Mouse (Mus musculus) embryonic facial prominence, embryonic 14.5 days (tissue): ENCODE data around the gene Tuft1. TPM values are rescaled to one million over a fixed set of nuclear protein-coding genes. Genes with fewer than 3 reads are reported as not detected.

Experiments used
- ATAC-seq: fragments of 200-750 bp; cut with Nextera tagmentation; 2 replicates; pipeline ENCODE4 v1.8.0; 2017; ENCODE audit warnings: low read depth, moderate number of reproducible peaks, moderate TSS enrichment
- DNase-seq: peaks from one replicate; pipeline ENCODE4 v3.0.0-alpha.2; 2015; ENCODE audit warnings: low spot score
- H3K27ac ChIP-seq: fragments of 300-500 bp; sonication (generic); replicated peaks from 2 replicates; pipeline ENCODE4 v1.5.1; 2014; ENCODE audit warnings: low read depth, mild to moderate bottlenecking, low read length, moderate library complexity
- H3K27me3 ChIP-seq: fragments of 300-500 bp; sonication (generic); replicated peaks from 2 replicates; pipeline ENCODE4 v1.6.1; 2014; ENCODE audit warnings: low read length; ENCODE audit not compliant: control insufficient read depth, insufficient read depth
- H3K36me3 ChIP-seq: fragments of 300-500 bp; sonication (generic); 2 replicates; pipeline ENCODE4 v1.6.1; 2014; ENCODE audit warnings: low read length, mixed read lengths; ENCODE audit not compliant: control insufficient read depth, insufficient read depth
- H3K4me1 ChIP-seq: fragments of 300-500 bp; sonication (generic); 2 replicates; pipeline ENCODE4 v1.6.1; 2014; ENCODE audit warnings: antibody characterized with exemption, low read length; ENCODE audit not compliant: control insufficient read depth, insufficient read depth
- H3K4me2 ChIP-seq: fragments of 300-500 bp; sonication (generic); 2 replicates; pipeline ENCODE4 v1.6.1; 2014; ENCODE audit warnings: low read depth, mild to moderate bottlenecking, low read length, moderate library complexity, mixed read lengths
- H3K4me3 ChIP-seq: fragments of 300-500 bp; sonication (generic); 2 replicates; pipeline ENCODE4 v1.5.1; 2014; ENCODE audit warnings: low read depth, mild to moderate bottlenecking, low read length
- H3K9ac ChIP-seq: fragments of 300-500 bp; sonication (generic); 2 replicates; pipeline ENCODE4 v1.6.1; 2014; ENCODE audit warnings: low read depth, mild to moderate bottlenecking, low read length, moderate library complexity, mixed read lengths
- H3K9me3 ChIP-seq: fragments of 300-500 bp; sonication (generic); 2 replicates; pipeline ENCODE4 v1.6.1; 2016; ENCODE audit warnings: low read length; ENCODE audit not compliant: control insufficient read depth
- WGBS: fragments of 180-500 bp; shearing (Covaris S2); extraction: QIAGEN DNeasy Blood & Tissue Kit; methylation state at CpG from one replicate; pipeline ENCODE4 v1.1.7; 2014; 5-methylcytosine and 5-hydroxymethylcytosine counted together
- polyA plus RNA-seq: library from polyadenylated mRNA; unstranded; fragments of >200 nt; fragmentation: Nextera tagmentation; extraction: Ambion mirVana; gene quantifications from 2 replicates; pipeline ENCODE4 v1.2.1, GENCODE M21; 2014

The Tuft1 gene
- polyA plus RNA-seq, 1 experiment from 2014 or later: 10.6 TPM

DNA sequence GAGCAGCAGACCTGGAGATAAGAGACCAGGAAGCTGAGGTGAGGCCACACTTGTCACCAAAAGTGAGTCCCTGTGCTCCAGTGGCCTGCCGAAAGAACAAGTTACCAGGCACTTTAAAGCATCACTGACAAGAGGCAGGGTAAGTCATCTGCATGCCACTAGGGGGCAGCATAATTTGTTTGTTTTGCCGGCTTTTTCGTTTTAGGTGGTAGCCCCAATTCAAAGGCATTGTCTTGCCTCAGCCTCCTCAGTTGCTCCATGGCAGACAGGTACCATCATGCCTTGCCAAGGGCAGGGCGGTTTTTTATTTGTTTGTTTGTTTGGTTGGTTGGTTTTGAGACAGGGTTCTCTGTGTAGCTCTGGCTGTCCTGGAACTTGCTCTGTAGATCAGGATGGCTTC lies 42.0 kb downstream of the Tuft1 start:
- no peak for DNase-seq
- H3K27me3 ChIP-seq: no peaks in the 10 kb centered on the region
- ATAC-seq: no peak
- no peak overlapping the region for H3K27ac ChIP-seq
- 70% methylated on average over 4 of the region's 4 CpGs for WGBS
- H3K9ac ChIP-seq: no peak overlapping the region
- no peak overlapping the region for H3K4me3 ChIP-seq
- no peak overlapping the region for H3K4me2 ChIP-seq
- H3K36me3 ChIP-seq: no peaks in the 10 kb centered on the region
- H3K4me1 ChIP-seq: no peaks in the 10 kb centered on the region
- H3K9me3 ChIP-seq: no peaks in the 10 kb centered on the region

DNA sequence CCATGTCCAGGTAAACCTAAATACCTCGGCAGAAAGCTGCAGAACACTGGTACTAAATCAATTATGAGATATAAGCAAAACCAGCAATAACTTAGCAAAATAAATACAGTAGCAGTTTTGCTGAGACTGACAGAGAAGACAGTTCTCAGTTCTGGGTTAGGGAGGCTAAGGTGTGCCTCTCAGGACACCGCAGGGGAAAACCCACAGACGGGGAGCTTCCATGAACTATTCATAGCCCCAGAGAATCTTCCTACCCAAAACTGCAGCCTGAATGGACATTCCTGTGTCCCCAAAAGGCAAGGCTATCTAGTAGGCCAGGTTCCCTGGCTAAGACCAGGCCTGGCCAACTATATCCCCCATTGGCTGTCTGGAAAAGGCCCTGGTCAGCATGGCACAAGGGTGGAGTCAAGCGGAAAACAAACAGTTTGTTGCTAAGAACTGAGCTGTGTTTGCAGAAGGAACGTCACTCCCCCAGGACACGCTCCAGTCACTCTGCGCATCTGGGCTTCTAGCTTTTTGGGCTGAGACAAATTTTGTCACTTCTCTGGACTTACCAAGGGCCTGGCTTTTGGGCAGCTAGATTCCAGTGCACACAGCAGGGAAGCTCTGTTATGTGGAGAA lies 45.3 kb downstream of the Tuft1 start:
- Histone ChIP-seq H3K9me3 (no peaks in the 10 kb centered on the region), H3K4me2 (no peak overlapping the region), H3K27ac (no peak overlapping the region), H3K4me3 (no peak overlapping the region), H3K36me3 (no peaks in the 10 kb centered on the region), H3K9ac (no peak overlapping the region), H3K4me1 (peaks cover 4% of the 10 kb centered on the region; the same call in 1 of the 2 replicates), H3K27me3 (no peaks in the 10 kb centered on the region)
- no peak for ATAC-seq
- WGBS: 69% methylated on average over 7 of the region's 7 CpGs
- DNase-seq: no peak

DNA sequence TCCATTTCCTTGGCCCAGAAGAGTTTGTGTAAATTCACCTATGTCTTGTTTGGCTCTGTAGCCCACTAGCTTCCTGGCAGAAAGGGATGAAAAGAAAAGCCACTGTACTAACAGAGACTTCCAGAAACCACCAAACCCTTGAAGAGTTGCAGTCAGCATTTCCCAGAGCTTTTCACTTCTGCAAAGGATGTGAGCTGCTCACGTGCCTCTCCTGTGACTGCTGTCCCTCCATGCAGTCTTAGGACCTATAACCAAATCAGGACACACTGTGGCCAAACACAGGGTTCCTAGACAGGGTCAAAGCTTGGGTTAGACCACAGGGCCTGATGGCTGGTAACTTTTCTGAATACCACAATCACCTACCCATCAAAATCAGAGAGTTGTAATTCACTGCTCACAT lies 46.4 kb downstream of the Tuft1 start:
- DNase-seq: no peak
- peaks cover 4% of the 10 kb centered on the region; the same call in 1 of the 2 replicates for H3K4me1 ChIP-seq
- whole genome bisulfite sequencing: 81% methylated on average over 1 of the region's 1 CpGs
- no peak for ATAC-seq
- no peaks in the 10 kb centered on the region for H3K9me3 ChIP-seq
- no peaks in the 10 kb centered on the region for H3K27me3 ChIP-seq
- no peak overlapping the region for H3K9ac ChIP-seq
- H3K27ac ChIP-seq: no peak overlapping the region
- H3K36me3 ChIP-seq: no peaks in the 10 kb centered on the region
- no peak overlapping the region for H3K4me3 ChIP-seq
- no peak overlapping the region for H3K4me2 ChIP-seq

DNA sequence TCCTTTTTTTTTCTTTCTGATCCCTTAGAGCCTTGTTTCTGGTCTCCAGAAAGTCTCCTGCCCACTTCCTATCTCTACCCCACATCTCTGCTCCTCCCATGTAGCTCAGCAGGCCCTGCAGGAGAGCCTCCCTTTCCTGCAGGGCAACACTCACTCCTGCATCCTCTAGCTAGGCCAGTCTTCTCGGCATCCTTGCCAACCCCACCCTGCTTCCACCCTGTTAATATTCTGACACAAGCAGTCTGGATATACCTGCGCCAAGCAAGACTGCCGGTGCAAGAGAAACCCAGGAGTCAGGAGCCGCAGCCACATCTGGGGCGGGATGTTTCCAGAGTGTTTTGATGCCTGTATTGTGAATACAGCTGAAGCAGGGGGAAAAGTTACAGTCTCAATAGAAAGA lies 46.8 kb downstream of the Tuft1 start:
- ATAC-seq (no peak), DNase-seq (no peak)
- Histone ChIP-seq H3K9me3 (no peaks in the 10 kb centered on the region), H3K4me1 (peaks cover 4% of the 10 kb centered on the region; the same call in 1 of the 2 replicates), H3K27ac (no peak overlapping the region; the same call in 1 of the 2 replicates), H3K4me3 (no peak overlapping the region), H3K27me3 (no peaks in the 10 kb centered on the region), H3K9ac (no peak overlapping the region), H3K36me3 (no peaks in the 10 kb centered on the region), H3K4me2 (no peak overlapping the region)
- 66% methylated on average over 5 of the region's 5 CpGs for WGBS

DNA sequence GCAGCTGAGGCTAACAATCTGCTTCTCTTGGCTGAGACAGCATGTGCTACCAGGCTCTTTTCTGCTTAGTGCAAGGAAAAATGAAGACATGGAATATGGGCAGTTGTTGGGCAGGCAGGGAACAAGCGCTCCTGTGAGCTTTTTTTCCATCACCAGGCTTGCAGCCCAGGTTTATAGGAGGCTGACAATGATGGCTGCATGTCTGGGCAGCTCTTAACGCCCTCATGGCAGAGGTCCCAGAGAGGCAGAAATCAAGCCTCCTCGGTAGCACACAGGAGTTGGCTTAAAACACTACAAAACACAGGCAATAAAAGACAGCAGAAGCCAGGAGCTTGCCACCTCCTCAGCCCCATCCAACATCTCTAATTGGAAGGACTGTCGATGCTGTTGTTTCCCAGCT lies 47.3 kb downstream of the Tuft1 start:
- no peak overlapping the region for H3K4me2 ChIP-seq
- no peaks in the 10 kb centered on the region for H3K9me3 ChIP-seq
- peak; percentile 54 for DNase-seq
- no peak overlapping the region for H3K4me3 ChIP-seq
- no peaks in the 10 kb centered on the region for H3K36me3 ChIP-seq
- H3K4me1 ChIP-seq: peaks cover 4% of the 10 kb centered on the region; the same call in 1 of the 2 replicates
- H3K27ac ChIP-seq: no peak overlapping the region; the same call in 1 of the 2 replicates
- H3K27me3 ChIP-seq: no peaks in the 10 kb centered on the region
- 64% methylated on average over 4 of the region's 4 CpGs for WGBS
- ATAC-seq: no peak; the same call in 1 of the 2 replicates
- no peak overlapping the region for H3K9ac ChIP-seq

DNA sequence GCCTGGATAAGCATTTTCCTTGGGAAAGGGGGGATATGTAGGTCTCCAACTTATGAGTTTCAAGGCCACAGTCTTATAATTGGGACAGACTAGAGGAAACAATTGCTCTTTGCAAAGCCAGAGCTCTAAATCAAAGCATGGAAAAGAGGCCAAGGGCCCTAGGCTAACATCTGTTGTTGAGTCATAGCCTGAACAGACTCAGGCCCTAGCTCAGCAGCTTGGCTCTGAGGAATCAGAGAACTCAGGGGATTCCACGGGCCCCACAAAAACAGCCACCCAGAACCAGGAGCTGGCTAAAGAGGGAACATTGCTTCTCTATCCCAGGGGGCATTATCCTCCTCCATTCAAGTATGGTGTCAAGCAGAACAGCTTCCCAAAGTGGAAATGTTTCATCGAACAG lies 48.1 kb downstream of the Tuft1 start:
- peaks cover 4% of the 10 kb centered on the region; the same call in 1 of the 2 replicates for H3K4me1 ChIP-seq
- H3K4me3 ChIP-seq: no peak overlapping the region
- H3K4me2 ChIP-seq: no peak overlapping the region
- ATAC-seq: peak; percentile 33; the same call in 1 of the 2 replicates
- DNase-seq: peak; percentile 29
- H3K9ac ChIP-seq: no peak overlapping the region
- no peaks in the 10 kb centered on the region for H3K9me3 ChIP-seq
- no peaks in the 10 kb centered on the region for H3K36me3 ChIP-seq
- peak overlapping the region; percentile 49; the same call in 1 of the 2 replicates for H3K27ac ChIP-seq
- 62% methylated on average over 2 of the region's 2 CpGs for WGBS
- no peaks in the 10 kb centered on the region for H3K27me3 ChIP-seq

DNA sequence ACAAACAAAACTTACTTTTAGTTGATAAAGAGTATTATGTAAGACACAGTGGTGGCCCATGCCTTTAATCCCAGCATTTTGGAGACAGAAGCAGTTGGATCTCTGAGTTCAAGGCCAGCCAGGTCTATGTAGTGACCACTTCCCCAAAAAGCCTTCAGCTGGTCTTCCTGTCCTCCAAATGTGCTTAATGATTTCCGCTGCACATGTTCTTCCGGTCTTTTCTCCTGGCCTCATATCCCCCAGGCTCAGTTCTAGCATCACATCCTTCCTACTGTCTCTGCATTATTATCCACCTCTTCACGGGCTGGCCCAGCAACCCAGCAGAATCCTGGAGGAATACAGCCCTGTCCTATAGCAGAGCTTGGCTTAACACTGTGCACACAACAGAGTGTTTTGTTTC lies 49.1 kb downstream of the Tuft1 start:
- ATAC-seq (no peak), DNase-seq (no peak)
- Histone ChIP-seq H3K4me2 (no peak overlapping the region), H3K27me3 (no peaks in the 10 kb centered on the region), H3K4me1 (peaks cover 4% of the 10 kb centered on the region; the same call in 1 of the 2 replicates), H3K9me3 (no peaks in the 10 kb centered on the region), H3K27ac (no peak overlapping the region), H3K36me3 (no peaks in the 10 kb centered on the region), H3K9ac (no peak overlapping the region), H3K4me3 (no peak overlapping the region)
- 90% methylated on average over 3 of the region's 3 CpGs for WGBS

DNA sequence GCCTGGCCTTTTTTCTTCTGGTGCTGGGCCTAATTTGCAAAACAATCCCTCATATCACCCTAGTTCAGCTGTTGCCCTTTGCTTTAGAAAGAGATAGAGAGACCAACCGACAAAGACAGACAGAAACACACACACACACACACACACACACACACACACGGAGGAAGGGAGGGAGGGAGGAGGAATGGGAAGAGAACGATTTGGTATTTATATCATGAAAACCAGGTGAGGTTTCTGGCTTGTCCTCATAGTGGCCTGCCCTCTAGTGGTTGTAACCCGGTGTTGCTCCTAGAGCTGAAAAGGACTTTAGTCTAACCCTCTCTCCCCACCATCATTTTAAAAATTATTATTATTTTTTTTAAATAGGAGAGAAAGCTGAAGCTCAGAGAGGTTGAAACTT lies 56.7 kb downstream of the Tuft1 start:
- no peak overlapping the region for H3K9ac ChIP-seq
- ATAC-seq: peak; percentile 26; the same call in 1 of the 2 replicates
- H3K27me3 ChIP-seq: no peaks in the 10 kb centered on the region
- peak; percentile 70 for DNase-seq
- no peaks in the 10 kb centered on the region for H3K4me1 ChIP-seq
- no peak overlapping the region for H3K4me3 ChIP-seq
- no peaks in the 10 kb centered on the region for H3K36me3 ChIP-seq
- no peaks in the 10 kb centered on the region for H3K9me3 ChIP-seq
- no peak overlapping the region for H3K4me2 ChIP-seq
- 4% methylated on average over 4 of the region's 4 CpGs for WGBS
- no peak overlapping the region for H3K27ac ChIP-seq

DNA sequence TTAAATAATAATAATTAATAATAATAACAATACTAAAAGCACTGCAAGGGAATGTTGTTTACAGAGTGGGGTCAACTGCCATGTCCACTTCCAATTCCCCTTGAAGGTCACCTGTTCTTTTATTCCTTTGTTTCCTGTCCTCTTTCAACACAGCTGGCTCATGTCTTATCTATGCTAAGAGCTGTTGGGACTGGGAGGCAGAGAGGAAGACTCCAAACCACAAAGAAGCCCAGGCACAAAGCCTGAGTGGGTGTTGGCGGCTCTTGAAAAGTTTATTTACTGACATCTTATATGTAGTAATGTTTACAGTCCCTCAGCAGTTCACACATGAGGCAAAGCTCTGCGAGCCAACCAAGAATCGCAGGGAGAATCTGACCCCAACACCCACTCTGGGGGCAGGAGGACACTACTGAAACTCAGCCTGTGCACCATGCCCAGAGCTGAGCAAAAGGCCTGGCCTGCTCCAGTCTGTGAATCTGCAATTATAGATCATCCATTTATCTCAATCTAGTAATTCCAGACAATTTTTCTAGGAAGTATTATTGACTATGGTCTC lies 61.4 kb downstream of the Tuft1 start:
- DNase-seq (no peak), ATAC-seq (no peak)
- Histone ChIP-seq H3K9me3 (no peaks in the 10 kb centered on the region), H3K4me2 (no peak overlapping the region), H3K4me1 (no peaks in the 10 kb centered on the region), H3K4me3 (no peak overlapping the region), H3K27ac (no peak overlapping the region), H3K36me3 (no peaks in the 10 kb centered on the region), H3K27me3 (no peaks in the 10 kb centered on the region), H3K9ac (no peak overlapping the region)
- whole genome bisulfite sequencing: 64% methylated on average over 3 of the region's 3 CpGs
